Mouse (Mus musculus): Measurements from ENCODE around the gene Ankrd33b.

The Ankrd33b gene

GRCm38 (mm10) chr15:31367481-31368200 is at the start of gene Ankrd33b:
TSS of gene Ankrd33b (minus strand) at chr15:31367726.
- peak in 1 of 2 experiments; percentile 21 for DNase-seq (ENCODE audit: low spot score in 2 of 2)

- no peak for DNase-seq (ENCODE audit: low spot score in 2 of 2)
Observed at GRCm38 (mm10) chr15:31415181-31415580, 47.7 kb upstream of the Ankrd33b start.

- no peak for DNase-seq (ENCODE audit: low spot score in 2 of 2)
Observed at GRCm38 (mm10) chr15:31414179-31414898, 46.8 kb upstream of the Ankrd33b start.

- DNase-seq (ENCODE audit: low spot score in 2 of 2): no peak
Observed at GRCm38 (mm10) chr15:31413662-31414061, 46.1 kb upstream of the Ankrd33b start.

- no peak for DNase-seq (ENCODE audit: low spot score in 2 of 2)
Observed at GRCm38 (mm10) chr15:31412933-31413332, 45.4 kb upstream of the Ankrd33b start.

- no peak for DNase-seq (ENCODE audit: low spot score in 2 of 2)
Observed at GRCm38 (mm10) chr15:31412436-31412835, 44.9 kb upstream of the Ankrd33b start.

- no peak for DNase-seq (ENCODE audit: low spot score in 2 of 2)
Observed at GRCm38 (mm10) chr15:31407490-31407889, 40.0 kb upstream of the Ankrd33b start.

GRCm38 (mm10) chr15:31406881-31407280 is 39.4 kb upstream of the Ankrd33b start:
- no peak for DNase-seq (ENCODE audit: low spot score in 2 of 2)

- DNase-seq (ENCODE audit: low spot score in 2 of 2): no peak
Observed at GRCm38 (mm10) chr15:31404346-31404745, 36.8 kb upstream of the Ankrd33b start.

- DNase-seq (ENCODE audit: low spot score in 2 of 2): no peak
Observed at GRCm38 (mm10) chr15:31402200-31402892, 34.8 kb upstream of the Ankrd33b start.

GRCm38 (mm10) chr15:31400974-31401373 is 33.4 kb upstream of the Ankrd33b start:
- no peak for DNase-seq (ENCODE audit: low spot score in 2 of 2)

- no peak for DNase-seq (ENCODE audit: low spot score in 2 of 2)
Observed at GRCm38 (mm10) chr15:31398769-31399168, 31.2 kb upstream of the Ankrd33b start.

- DNase-seq (ENCODE audit: low spot score in 2 of 2): no peak
Observed at GRCm38 (mm10) chr15:31397379-31397778, 29.9 kb upstream of the Ankrd33b start.

- no peak for DNase-seq (ENCODE audit: low spot score in 2 of 2)
Observed at GRCm38 (mm10) chr15:31396755-31397154, 29.2 kb upstream of the Ankrd33b start.

GRCm38 (mm10) chr15:31395986-31396385 is 28.5 kb upstream of the Ankrd33b start:
- DNase-seq (ENCODE audit: low spot score in 2 of 2): no peak

GRCm38 (mm10) chr15:31393402-31393801 is 25.9 kb upstream of the Ankrd33b start:
- DNase-seq (ENCODE audit: low spot score in 2 of 2): no peak

GRCm38 (mm10) chr15:31392705-31393104 is 25.2 kb upstream of the Ankrd33b start:
- DNase-seq (ENCODE audit: low spot score in 2 of 2): no peak

GRCm38 (mm10) chr15:31392135-31392534 is 24.6 kb upstream of the Ankrd33b start:
- no peak for DNase-seq (ENCODE audit: low spot score in 2 of 2)

- DNase-seq (ENCODE audit: low spot score in 2 of 2): no peak
Observed at GRCm38 (mm10) chr15:31381936-31382468, 14.5 kb upstream of the Ankrd33b start.

- no peak for DNase-seq (ENCODE audit: low spot score in 2 of 2)
Observed at GRCm38 (mm10) chr15:31379471-31379870, 11.9 kb upstream of the Ankrd33b start.

GRCm38 (mm10) chr15:31375212-31375611 is 7.7 kb upstream of the Ankrd33b start:
- DNase-seq (ENCODE audit: low spot score in 2 of 2): no peak

- DNase-seq (ENCODE audit: low spot score in 2 of 2): peak in 1 of 2 experiments; percentile 17
Observed at GRCm38 (mm10) chr15:31369125-31369612, 1.6 kb upstream of the Ankrd33b start.
